Comparison of ENCODE assay signal across 9 mouse cellular contexts in genomic region chr8:106405810-106406209, GRCm38 (mm10). TPM values are rescaled to one million over a fixed set of nuclear protein-coding genes. Genes with fewer than 3 reads are reported as not detected.
DNase-seq lines count a peak whose midpoint lies in the region; ATAC-seq and TF ChIP-seq lines count a peak whose summit lies in the region.
"Had no signal": no experiment of that assay in that cellular context is flagged by ENCODE, and none has a peak within 500 bp of the region (broad histone marks: within the 10 kb centered on the region; RNA-seq: fewer than 3 reads in every experiment).

No protein-coding gene starts in this region.

- H3K27ac ChIP-seq in cerebellum, adult 2 months (ENCODE audit: insufficient read depth, low read length), result no peak overlapping the region
- H3K27ac ChIP-seq in stomach, embryonic 14.5 days (ENCODE audit: low read length), result peak overlapping the region; percentile 17; the same call in 1 of the 2 replicates
- no peak overlapping the region for H3K27ac ChIP-seq in stomach, postnatal 0 days (replicated peaks)
- peak overlapping the region; percentile 9 for H3K27ac ChIP-seq in heart, postnatal 0 days (ENCODE audit: low read depth)
- peak overlapping the region; percentile 19; the same call in 1 of the 2 replicates for H3K27ac ChIP-seq in stomach, embryonic 15.5 days
- H3K27ac ChIP-seq: liver, embryonic 14.5 days had no signal

- H3K36me3 ChIP-seq in stomach, embryonic 14.5 days (ENCODE audit: control insufficient read depth, insufficient read depth, low read length), result no peaks in the 10 kb centered on the region
- no peaks in the 10 kb centered on the region for H3K36me3 ChIP-seq in stomach, postnatal 0 days (ENCODE audit: control insufficient read depth, insufficient read depth, low read length)
- H3K36me3 ChIP-seq in heart, postnatal 0 days (replicated peaks; ENCODE audit: control insufficient read depth, insufficient read depth, low read length), result no peaks in the 10 kb centered on the region
- no peaks in the 10 kb centered on the region for H3K36me3 ChIP-seq in stomach, embryonic 15.5 days

- TF ChIP-seq EP300 in stomach, postnatal 0 days (optimal IDR thresholded peaks at IDR 0.05), result no peak
- TF ChIP-seq EP300 in heart, postnatal 0 days (IDR thresholded peaks at IDR 0.05; ENCODE audit: low read depth), result no peak

- TF ChIP-seq POLR2A in cerebellum, adult 2 months (IDR thresholded peaks at IDR 0.05; ENCODE audit: borderline replicate concordance, insufficient read depth, low read length), result no peak

- H3K9me3 ChIP-seq in stomach, embryonic 14.5 days (ENCODE audit: control insufficient read depth, low read depth, low read length), result no peaks in the 10 kb centered on the region
- no peaks in the 10 kb centered on the region for H3K9me3 ChIP-seq in stomach, postnatal 0 days (ENCODE audit: control insufficient read depth, low read length)
- no peaks in the 10 kb centered on the region for H3K9me3 ChIP-seq in heart, postnatal 0 days (replicated peaks; ENCODE audit: control insufficient read depth, low read length)
- H3K9me3 ChIP-seq in stomach, embryonic 15.5 days, result no peaks in the 10 kb centered on the region

- no peak overlapping the region for H3K9ac ChIP-seq in stomach, embryonic 14.5 days (replicated peaks; ENCODE audit: low read depth, low read length)
- no peak overlapping the region for H3K9ac ChIP-seq in stomach, postnatal 0 days (ENCODE audit: low read length)
- no peak overlapping the region for H3K9ac ChIP-seq in heart, postnatal 0 days (replicated peaks; ENCODE audit: low read depth, low read length)
- no peak overlapping the region for H3K9ac ChIP-seq in stomach, embryonic 15.5 days
- H3K9ac ChIP-seq: liver, embryonic 14.5 days had no signal

- H3K27me3 ChIP-seq in cerebellum, adult 2 months (ENCODE audit: control insufficient read depth, insufficient read depth, low read length), result no peaks in the 10 kb centered on the region; the same call in 1 of the 2 replicates
- no peaks in the 10 kb centered on the region for H3K27me3 ChIP-seq in stomach, embryonic 14.5 days (ENCODE audit: control insufficient read depth, insufficient read depth, low read length)
- H3K27me3 ChIP-seq in stomach, postnatal 0 days (ENCODE audit: control insufficient read depth, insufficient read depth, low read length), result no peaks in the 10 kb centered on the region
- H3K27me3 ChIP-seq in heart, postnatal 0 days (ENCODE audit: control insufficient read depth, insufficient read depth, low read length), result no peaks in the 10 kb centered on the region
- no peaks in the 10 kb centered on the region for H3K27me3 ChIP-seq in stomach, embryonic 15.5 days (replicated peaks)

- DNase-seq in cerebellum, adult 2 months, result peak; percentile 32 to 34
- DNase-seq in cerebellum, adult 9-10 months, result no peak
- DNase-seq in stomach, postnatal 0 days (ENCODE audit: low spot score), result no peak
- peak; percentile 55 for DNase-seq in heart, postnatal 0 days (ENCODE audit: low spot score)
- DNase-seq in urinary bladder, adult 18-20 months (ENCODE audit: low spot score in 2 of 2), result no peak
- DNase-seq in left cerebral cortex, adult 9 months (ENCODE audit: low spot score in 2 of 2), result no peak

- no peak for ATAC-seq in stomach, embryonic 14.5 days (ENCODE audit: insufficient number of reproducible peaks, insufficient read depth, low FRiP score, low read depth)
- ATAC-seq in stomach, postnatal 0 days (ENCODE audit: low FRiP score, low TSS enrichment), result no peak
- ATAC-seq in heart, postnatal 0 days (ENCODE audit: insufficient read depth, low read depth), result peak; percentile 7; the same call in 1 of the 2 replicates
- no peak for ATAC-seq in stomach, embryonic 15.5 days (ENCODE audit: insufficient read depth, low FRiP score, low read depth)

- peak overlapping the region; percentile 38 for H3K4me3 ChIP-seq in cerebellum, adult 2 months (replicated peaks; ENCODE audit: insufficient read depth, low read depth, low read length)
- H3K4me3 ChIP-seq in stomach, embryonic 14.5 days (ENCODE audit: low read depth, low read length), result no peak overlapping the region
- no peak overlapping the region for H3K4me3 ChIP-seq in stomach, postnatal 0 days (ENCODE audit: low read depth, low read length)
- no peak overlapping the region for H3K4me3 ChIP-seq in heart, postnatal 0 days (ENCODE audit: low read depth, low read length)
- H3K4me3 ChIP-seq in stomach, embryonic 15.5 days (replicated peaks), result no peak overlapping the region

- no peak overlapping the region for H3K4me2 ChIP-seq in stomach, embryonic 14.5 days (replicated peaks; ENCODE audit: low read depth, low read length)
- no peak overlapping the region for H3K4me2 ChIP-seq in stomach, postnatal 0 days (replicated peaks; ENCODE audit: low read depth)
- no peak overlapping the region for H3K4me2 ChIP-seq in heart, postnatal 0 days (ENCODE audit: low read depth, low read length)
- H3K4me2 ChIP-seq in stomach, embryonic 15.5 days, result no peak overlapping the region

- peaks cover 6% of the 10 kb centered on the region for H3K4me1 ChIP-seq in cerebellum, adult 2 months (ENCODE audit: control insufficient read depth, insufficient read depth, low read length)
- peaks cover 7% of the 10 kb centered on the region; the same call in 1 of the 2 replicates for H3K4me1 ChIP-seq in stomach, embryonic 14.5 days (ENCODE audit: control insufficient read depth, insufficient read depth, low read length)
- no peaks in the 10 kb centered on the region for H3K4me1 ChIP-seq in stomach, postnatal 0 days (replicated peaks; ENCODE audit: control insufficient read depth, insufficient read depth)
- 0 out of 2 replicates have a peak, but pooled peaks cover 11% of the 10 kb centered on the region for H3K4me1 ChIP-seq in heart, postnatal 0 days (ENCODE audit: control insufficient read depth, insufficient read depth)
- no peaks in the 10 kb centered on the region for H3K4me1 ChIP-seq in stomach, embryonic 15.5 days

- 6% methylated on average over 16 of the region's 16 CpGs for WGBS in cerebellum, adult 2 months
- 66% methylated on average over 16 of the region's 16 CpGs for WGBS in stomach, embryonic 14.5 days
- WGBS in stomach, postnatal 0 days, result 66% methylated on average over 16 of the region's 16 CpGs
- 48% methylated on average over 16 of the region's 16 CpGs for WGBS in heart, postnatal 0 days
- 69% methylated on average over 16 of the region's 16 CpGs for WGBS in stomach, embryonic 15.5 days

- TF ChIP-seq CTCF in cerebellum, adult 2 months (IDR thresholded peaks at IDR 0.05; ENCODE audit: borderline replicate concordance, insufficient read depth, low read depth, low read length), result no peak
- TF ChIP-seq CTCF in stomach, postnatal 0 days (IDR thresholded peaks at IDR 0.05; ENCODE audit: low read depth), result no peak
- no peak for TF ChIP-seq CTCF in heart, postnatal 0 days (IDR thresholded peaks at IDR 0.05; ENCODE audit: low read depth)

RNA-seq across cellular contexts. Expression of gene Zfp90, which starts 9.3 kb away (rescaled TPM):
- 12.3 and 13.5 TPM in 2 replicates for polyA plus RNA-seq in cerebellum, adult 2 months (2012; rRNA removed)
- 23.8 and 25.4 TPM in 2 replicates for polyA plus RNA-seq in stomach, embryonic 14.5 days (2014; fragmentation: Nextera tagmentation; extraction: Ambion mirVana)
- polyA plus RNA-seq in stomach, postnatal 0 days (2015; fragmentation: Nextera tagmentation; extraction: Ambion mirVana), result 8.6 and 8.8 TPM in 2 replicates
- total RNA-seq in heart, postnatal 0 days (2014; rRNA removed; ENCODE audit: low replicate concordance), result 8.7 and 11.5 TPM in 2 replicates
- 8.2 and 10.7 TPM in 2 replicates for polyA plus RNA-seq in heart, postnatal 0 days (2015; fragmentation: Nextera tagmentation; extraction: Ambion mirVana)
- 16.2 and 18.3 TPM in 2 replicates for polyA plus RNA-seq in stomach, embryonic 15.5 days (2015; fragmentation: Nextera tagmentation; extraction: Ambion mirVana)

Comparison
In these comparisons a context has a peak if more than half of its experiments do, and no peak if none do; other contexts are left out.
1. DNase-seq: peak in cerebellum, adult 2 months (2 of 2) and heart, postnatal 0 days (single experiment); none in cerebellum, adult 9-10 months (single experiment), stomach, postnatal 0 days (single experiment), urinary bladder, adult 18-20 months (0 of 2) and left cerebral cortex, adult 9 months (0 of 2).
2. H3K27ac ChIP-seq: peak in stomach, embryonic 14.5 days (single experiment), heart, postnatal 0 days (single experiment) and stomach, embryonic 15.5 days (single experiment); none in cerebellum, adult 2 months (single experiment) and stomach, postnatal 0 days (single experiment).